Mouse (Mus musculus): Measurements from ENCODE around the gene Notch1. TPM values are rescaled to one million over a fixed set of nuclear protein-coding genes. Genes with fewer than 3 reads are reported as not detected.

Notch1 gene
- total and polyA plus RNA-seq, 2 experiments, result 6.2 to 9.7 TPM

DNA sequence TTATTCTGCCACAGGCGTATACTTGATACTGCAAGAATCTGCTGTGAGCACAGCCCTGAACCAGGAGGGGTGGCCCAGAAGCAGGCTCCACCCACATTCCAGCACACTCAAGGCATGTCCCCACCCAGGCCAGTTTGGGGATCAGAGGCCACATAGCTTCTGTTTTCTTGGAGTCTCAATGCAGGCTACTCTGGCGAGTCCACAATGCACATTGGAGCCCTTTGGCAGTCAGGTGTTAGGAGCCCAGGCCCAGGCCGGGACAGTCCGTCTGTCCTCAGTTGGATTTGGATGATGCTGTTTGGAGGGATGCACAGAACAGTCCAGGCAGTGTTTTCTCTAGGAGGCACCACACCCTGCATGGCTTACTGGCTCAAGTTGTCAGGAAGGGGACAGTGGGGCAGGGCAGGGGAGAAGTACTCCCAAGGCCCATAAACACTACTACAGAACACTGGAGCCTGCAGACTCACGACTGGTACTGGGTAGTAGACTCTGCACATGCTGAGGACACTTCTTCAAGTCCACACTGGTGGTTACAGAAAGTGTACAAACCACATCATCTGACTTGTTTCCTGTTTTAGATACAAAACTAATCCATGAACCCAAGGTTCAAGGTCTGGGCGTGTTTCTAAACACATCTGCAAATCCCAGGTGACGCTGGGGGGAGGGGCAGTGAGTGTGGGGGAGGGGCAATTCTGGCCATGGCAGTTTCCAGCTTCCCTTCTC, 57.9 kb downstream of the Notch1 start:
- H3K36me3 ChIP-seq (ENCODE audit: control insufficient read depth, insufficient read depth, low read length), result peaks cover 3% of the 10 kb centered on the region; the same call in 1 of the 2 replicates
- peaks cover 28% of the 10 kb centered on the region for H3K4me1 ChIP-seq (ENCODE audit: control insufficient read depth, insufficient read depth, low read length)
- no peak for TF ChIP-seq POLR2A (IDR thresholded peaks at IDR 0.05; ENCODE audit: extremely low read depth, insufficient read depth, low read length)
- no peak overlapping the region for H3K4me3 ChIP-seq (ENCODE audit: insufficient read depth, low read depth, low read length)
- H3K79me2 ChIP-seq (ENCODE audit: control insufficient read depth, insufficient read depth, low read length), result 0 out of 2 replicates have a peak, but pooled peaks cover 4% of the 10 kb centered on the region
- H3K27me3 ChIP-seq (ENCODE audit: control insufficient read depth, insufficient read depth, low read length), result no peaks in the 10 kb centered on the region
- peak overlapping the region; percentile 69 for H3K27ac ChIP-seq (replicated peaks; ENCODE audit: insufficient read depth, low read depth, low read length)
- H3K9ac ChIP-seq (ENCODE audit: low read depth, low read length), result peak overlapping the region; percentile 11; the same call in 1 of the 2 replicates
- 22% methylated on average over 7 of the region's 7 CpGs for whole genome bisulfite sequencing
- peak; percentile 97 for DNase-seq (ENCODE audit: extremely low read depth, low read depth, low spot score)

DNA sequence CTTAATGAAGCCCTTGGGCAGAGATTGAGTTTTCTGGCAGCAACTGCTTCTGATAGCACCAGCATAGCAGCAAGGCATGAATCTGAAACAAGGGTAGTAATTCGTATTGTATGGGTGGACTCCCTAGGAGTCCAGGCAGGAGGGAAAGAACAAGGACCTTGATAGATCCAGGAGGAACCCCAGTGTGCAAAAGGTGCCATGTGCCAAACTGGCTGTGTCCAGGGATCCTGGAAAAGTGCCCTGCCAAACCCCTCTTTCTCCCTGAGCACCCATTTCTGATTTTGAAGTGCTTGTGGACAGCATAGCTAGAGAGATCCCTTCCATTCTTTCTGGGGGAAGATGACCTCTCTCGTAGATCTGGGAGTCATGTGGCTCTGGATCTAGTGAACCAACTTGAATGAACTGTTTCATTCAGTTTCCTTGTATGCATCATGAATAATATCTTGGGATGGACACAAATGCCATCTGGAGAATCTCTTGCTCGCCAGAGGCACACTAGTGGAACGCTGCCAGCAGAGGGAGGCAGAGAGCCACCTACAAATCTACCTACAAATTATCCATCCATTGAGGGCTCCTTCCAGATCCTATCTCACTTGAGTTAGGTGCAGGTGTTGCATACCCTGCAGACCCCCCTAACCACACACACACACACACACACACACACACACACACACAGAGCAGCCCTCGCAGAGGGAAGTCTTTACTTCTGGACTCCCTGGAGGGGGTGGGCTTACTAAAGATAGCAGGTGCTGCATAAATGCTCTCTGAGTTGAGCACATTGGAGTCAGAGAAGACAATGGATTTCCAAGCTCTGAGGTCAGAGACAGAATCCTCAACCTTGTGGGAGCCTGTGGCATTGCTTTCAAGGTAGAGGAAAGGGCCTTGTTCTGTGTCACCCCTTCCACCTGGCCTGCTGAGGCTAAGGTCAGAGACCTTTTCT, 67.1 kb downstream of the Notch1 start:
- H3K9ac ChIP-seq (ENCODE audit: low read depth, low read length), result no peak overlapping the region
- H3K79me2 ChIP-seq (ENCODE audit: control insufficient read depth, insufficient read depth, low read length), result peaks cover 18% of the 10 kb centered on the region; the same call in 1 of the 2 replicates
- DNase-seq (ENCODE audit: extremely low read depth, low read depth, low spot score), result peak; percentile 48
- H3K27me3 ChIP-seq (ENCODE audit: control insufficient read depth, insufficient read depth, low read length), result no peaks in the 10 kb centered on the region
- TF ChIP-seq POLR2A (IDR thresholded peaks at IDR 0.05; ENCODE audit: extremely low read depth, insufficient read depth, low read length), result no peak
- peak; percentile 94 for TF ChIP-seq CTCF (IDR thresholded peaks at IDR 0.05; ENCODE audit: low read depth, low read length)
- H3K4me1 ChIP-seq (ENCODE audit: control insufficient read depth, insufficient read depth, low read length), result peaks cover 16% of the 10 kb centered on the region
- H3K27ac ChIP-seq (replicated peaks; ENCODE audit: insufficient read depth, low read depth, low read length), result no peak overlapping the region
- H3K4me3 ChIP-seq (ENCODE audit: insufficient read depth, low read depth, low read length), result no peak overlapping the region
- 26% methylated on average over 5 of the region's 5 CpGs for WGBS
- no peaks in the 10 kb centered on the region for H3K36me3 ChIP-seq (ENCODE audit: control insufficient read depth, insufficient read depth, low read length)

DNA sequence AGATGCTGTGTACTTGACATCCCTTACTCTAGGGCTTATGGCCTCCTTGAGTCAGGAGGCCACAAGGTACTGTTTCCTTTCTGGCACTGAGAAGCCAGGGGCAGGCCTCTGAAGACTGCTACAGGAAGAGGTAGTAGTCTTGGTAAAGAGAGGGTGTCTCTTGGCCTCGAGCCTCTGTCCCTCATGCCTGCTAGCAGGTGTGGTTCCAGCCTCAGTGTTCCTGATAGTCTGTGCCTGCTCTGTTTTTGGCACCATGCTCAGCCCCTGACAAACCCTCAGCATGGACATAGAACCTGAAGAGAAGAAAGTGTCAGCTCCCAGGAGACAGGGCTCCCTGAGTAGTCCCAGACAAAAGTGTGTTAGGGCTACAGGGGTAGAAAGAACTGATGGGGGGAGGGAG, 69.0 kb downstream of the Notch1 start:
- no peak for TF ChIP-seq POLR2A (IDR thresholded peaks at IDR 0.05; ENCODE audit: extremely low read depth, insufficient read depth, low read length)
- TF ChIP-seq CTCF (IDR thresholded peaks at IDR 0.05; ENCODE audit: low read depth, low read length), result no peak
- H3K79me2 ChIP-seq (ENCODE audit: control insufficient read depth, insufficient read depth, low read length), result peaks cover 23% of the 10 kb centered on the region; the same call in 1 of the 2 replicates
- no peak overlapping the region for H3K4me3 ChIP-seq (ENCODE audit: insufficient read depth, low read depth, low read length)
- no peak for DNase-seq (ENCODE audit: extremely low read depth, low read depth, low spot score)
- H3K27me3 ChIP-seq (ENCODE audit: control insufficient read depth, insufficient read depth, low read length), result no peaks in the 10 kb centered on the region
- H3K27ac ChIP-seq (replicated peaks; ENCODE audit: insufficient read depth, low read depth, low read length), result no peak overlapping the region
- H3K4me1 ChIP-seq (ENCODE audit: control insufficient read depth, insufficient read depth, low read length), result peaks cover 8% of the 10 kb centered on the region
- WGBS, result 77% methylated on average over 1 of the region's 1 CpGs
- H3K9ac ChIP-seq (ENCODE audit: low read depth, low read length), result no peak overlapping the region
- H3K36me3 ChIP-seq (ENCODE audit: control insufficient read depth, insufficient read depth, low read length), result no peaks in the 10 kb centered on the region

DNA sequence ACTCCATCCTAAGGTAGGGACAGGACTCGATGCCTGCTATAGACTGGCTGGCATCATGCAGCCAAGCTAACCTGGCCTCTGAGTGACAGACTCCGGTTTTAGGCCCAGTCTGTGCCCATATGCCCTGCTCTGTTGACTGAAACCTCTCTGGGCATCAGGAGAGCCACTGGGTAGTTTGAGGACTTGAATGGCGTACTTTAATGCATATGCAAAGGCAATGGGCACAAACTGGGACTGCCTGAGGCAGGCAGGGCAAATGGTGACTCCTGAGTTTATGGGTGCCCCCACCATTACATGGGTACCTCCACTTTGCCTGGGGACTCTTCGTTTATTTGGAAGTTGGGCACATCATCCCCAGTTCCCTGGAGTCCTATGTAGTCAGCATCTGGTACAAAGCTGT, 69.8 kb downstream of the Notch1 start:
- 43% methylated on average over 4 of the region's 4 CpGs for WGBS
- no peak for DNase-seq (ENCODE audit: extremely low read depth, low read depth, low spot score)
- no peak for TF ChIP-seq POLR2A (IDR thresholded peaks at IDR 0.05; ENCODE audit: extremely low read depth, insufficient read depth, low read length)
- no peak for TF ChIP-seq CTCF (IDR thresholded peaks at IDR 0.05; ENCODE audit: low read depth, low read length)
- H3K79me2 ChIP-seq (ENCODE audit: control insufficient read depth, insufficient read depth, low read length), result peaks cover 25% of the 10 kb centered on the region; the same call in 1 of the 2 replicates
- H3K9ac ChIP-seq (ENCODE audit: low read depth, low read length), result peak overlapping the region; percentile 46
- H3K27me3 ChIP-seq (ENCODE audit: control insufficient read depth, insufficient read depth, low read length), result no peaks in the 10 kb centered on the region
- H3K27ac ChIP-seq (replicated peaks; ENCODE audit: insufficient read depth, low read depth, low read length), result peak overlapping the region; percentile 83
- peaks cover 8% of the 10 kb centered on the region for H3K4me1 ChIP-seq (ENCODE audit: control insufficient read depth, insufficient read depth, low read length)
- peaks cover 2% of the 10 kb centered on the region; the same call in 1 of the 2 replicates for H3K36me3 ChIP-seq (ENCODE audit: control insufficient read depth, insufficient read depth, low read length)
- H3K4me3 ChIP-seq (ENCODE audit: insufficient read depth, low read depth, low read length), result peak overlapping the region; percentile 30

DNA sequence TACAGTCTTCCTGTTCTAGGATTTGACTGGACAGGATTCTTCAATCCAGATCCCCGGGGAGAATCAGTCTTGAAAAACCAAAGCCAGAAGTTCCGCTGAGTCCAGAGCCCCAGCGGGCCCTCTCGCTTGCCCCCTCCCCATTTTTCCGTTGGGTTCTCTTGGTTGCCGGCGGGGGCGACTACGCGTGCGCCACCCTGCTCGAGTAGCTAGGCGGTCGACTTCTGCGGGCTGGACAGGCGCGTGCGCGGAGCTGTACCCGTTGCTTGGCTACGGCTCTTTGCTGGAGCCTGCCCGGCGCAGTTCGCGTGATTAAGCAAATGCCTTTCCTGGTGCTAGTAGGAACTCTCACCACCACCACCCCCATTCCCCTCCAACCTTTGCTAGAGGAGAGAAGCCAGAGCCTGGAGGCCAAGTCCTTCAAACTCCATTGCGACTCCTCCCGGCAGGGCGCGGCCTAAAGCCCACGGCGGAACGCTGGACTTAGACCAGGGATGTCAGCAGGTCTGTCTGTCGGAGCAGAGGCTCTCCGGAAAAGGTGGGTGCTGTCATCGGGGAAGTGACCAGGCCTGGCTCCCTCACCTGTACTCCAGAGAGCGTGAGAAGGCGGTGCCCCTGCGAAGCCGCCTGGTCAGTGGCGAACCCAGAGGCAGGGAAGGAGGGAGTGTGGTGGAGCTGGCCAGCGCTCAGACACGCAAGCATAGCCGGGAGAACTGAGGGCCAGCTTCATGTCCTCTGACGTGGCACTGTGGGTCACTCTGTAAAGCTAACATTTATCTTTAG, 70.6 kb downstream of the Notch1 start:
- under 1% methylated on average over 44 of the region's 44 CpGs for WGBS
- DNase-seq (ENCODE audit: extremely low read depth, low read depth, low spot score), result peak; percentile 86
- H3K79me2 ChIP-seq (ENCODE audit: control insufficient read depth, insufficient read depth, low read length), result peaks cover 32% of the 10 kb centered on the region; the same call in 1 of the 2 replicates
- H3K36me3 ChIP-seq (ENCODE audit: control insufficient read depth, insufficient read depth, low read length), result peaks cover 9% of the 10 kb centered on the region
- peak overlapping the region; percentile 63 for H3K4me3 ChIP-seq (ENCODE audit: insufficient read depth, low read depth, low read length)
- TF ChIP-seq POLR2A (IDR thresholded peaks at IDR 0.05; ENCODE audit: extremely low read depth, insufficient read depth, low read length) (no peak; the same call in 1 of the 2 replicates), CTCF (IDR thresholded peaks at IDR 0.05; ENCODE audit: low read depth, low read length) (no peak)
- H3K27me3 ChIP-seq (ENCODE audit: control insufficient read depth, insufficient read depth, low read length), result no peaks in the 10 kb centered on the region
- H3K27ac ChIP-seq (replicated peaks; ENCODE audit: insufficient read depth, low read depth, low read length), result peak overlapping the region; percentile 83
- peaks cover 8% of the 10 kb centered on the region for H3K4me1 ChIP-seq (ENCODE audit: control insufficient read depth, insufficient read depth, low read length)
- peak overlapping the region; percentile 75 for H3K9ac ChIP-seq (ENCODE audit: low read depth, low read length)
